Mouse (Mus musculus): ENCODE results near the gene Taf4.

Gene Taf4

DNA sequence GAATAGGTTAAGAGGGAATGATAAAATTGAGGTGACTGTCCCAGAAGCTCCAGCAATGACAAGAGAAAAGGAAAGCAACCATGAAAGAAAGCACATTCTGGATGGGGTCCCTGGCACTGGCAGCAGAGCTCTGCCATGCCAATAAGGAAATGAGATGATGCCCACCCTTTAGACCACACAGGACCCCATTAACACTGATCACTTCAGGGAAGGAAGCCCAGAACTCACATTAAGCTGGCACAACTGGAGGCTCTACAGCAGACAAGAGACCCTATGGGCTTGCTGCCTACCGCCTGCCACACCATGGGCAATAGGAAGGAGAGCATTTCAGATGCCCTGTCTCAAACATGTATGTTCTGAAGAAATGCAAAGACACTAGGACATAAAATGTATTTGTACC, 34.8 kb downstream of the Taf4 start:
- no peak for DNase-seq (ENCODE audit: low spot score in 2 of 2)

DNA sequence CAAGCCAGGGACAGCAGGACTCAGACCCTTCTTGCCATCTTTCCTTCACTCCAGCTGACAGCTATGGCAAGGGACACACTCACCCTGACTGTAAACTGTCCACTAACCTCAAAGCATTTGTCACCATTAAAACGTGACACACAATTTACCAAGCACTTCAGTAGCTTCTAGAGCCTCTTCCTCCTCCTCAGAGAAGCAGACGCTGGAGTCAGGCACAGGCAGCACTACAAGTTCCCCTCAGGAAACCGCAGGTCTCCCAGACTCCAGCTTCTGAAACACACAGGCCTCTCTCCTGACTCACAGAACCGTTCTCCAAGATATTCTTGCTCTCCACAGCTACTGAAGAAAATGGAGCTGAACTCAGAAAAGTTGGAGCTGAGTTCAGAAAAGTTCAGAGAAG, 39.4 kb downstream of the Taf4 start:
- no peak for DNase-seq (ENCODE audit: low spot score in 2 of 2)

GRCm38 (mm10) chr2:179934165-179934564, 42.3 kb downstream of the Taf4 start:
- no peak for DNase-seq (ENCODE audit: low spot score in 2 of 2)

DNA sequence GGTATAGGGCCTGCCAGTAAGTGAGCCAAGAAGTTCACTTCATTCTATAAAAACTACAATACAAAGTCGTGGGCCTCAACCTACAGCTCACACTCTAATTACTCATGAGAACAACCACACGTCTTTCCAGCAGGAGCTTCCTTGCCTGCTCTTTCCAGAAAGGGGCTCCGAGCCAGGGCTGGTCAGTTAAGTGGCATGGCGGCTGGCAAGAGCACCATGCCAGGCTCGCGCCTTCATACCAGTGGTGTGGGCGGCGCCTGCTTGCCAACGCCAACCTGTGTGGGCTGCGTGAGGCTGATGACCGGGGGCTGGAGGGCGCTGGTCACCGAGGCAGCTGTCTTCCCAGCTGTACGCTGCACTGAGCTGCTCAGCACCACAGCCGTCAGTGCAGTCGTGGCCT, 44.7 kb downstream of the Taf4 start:
- DNase-seq (ENCODE audit: low spot score in 2 of 2) = no peak

DNA sequence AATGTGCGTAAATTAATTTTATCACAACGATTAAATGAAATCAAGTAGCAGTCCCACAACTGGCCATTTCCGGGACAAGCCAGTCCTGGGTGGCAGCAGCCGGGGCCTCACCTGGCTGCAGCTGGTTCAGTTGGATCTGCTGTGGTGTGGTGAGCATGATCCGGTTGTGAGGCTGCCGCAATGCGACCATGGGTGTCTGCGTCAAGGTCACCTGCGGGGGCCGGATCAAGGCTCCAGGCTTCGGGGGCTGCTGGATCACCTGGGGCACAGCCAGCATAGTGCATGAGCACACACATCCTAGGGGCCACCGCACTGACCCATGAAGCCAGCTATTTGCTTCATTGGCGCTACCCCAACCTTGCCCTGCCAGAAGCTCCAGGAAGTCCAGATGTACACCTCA, 47.3 kb downstream of the Taf4 start:
- DNase-seq (ENCODE audit: low spot score in 2 of 2) = no peak

DNA sequence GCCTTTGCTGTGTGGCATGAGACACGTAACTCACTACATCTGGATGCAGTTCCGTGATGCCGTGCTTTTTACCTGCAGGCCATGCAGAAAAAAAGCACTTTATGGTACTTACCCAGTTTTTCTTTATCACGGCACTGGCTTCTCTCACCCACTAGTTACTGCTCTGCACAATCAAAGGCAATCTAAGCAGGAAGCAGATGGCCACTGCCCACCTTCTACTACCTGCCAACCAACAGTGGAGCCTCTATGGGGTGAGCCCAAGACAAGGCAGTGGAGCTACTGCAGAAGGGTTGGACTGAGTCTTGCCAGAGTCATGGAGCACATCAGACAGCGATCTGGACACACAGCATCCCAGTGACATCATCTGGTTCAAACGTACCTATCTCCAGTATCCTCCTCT, 52.4 kb downstream of the Taf4 start:
- DNase-seq (ENCODE audit: low spot score in 2 of 2) = no peak

DNA sequence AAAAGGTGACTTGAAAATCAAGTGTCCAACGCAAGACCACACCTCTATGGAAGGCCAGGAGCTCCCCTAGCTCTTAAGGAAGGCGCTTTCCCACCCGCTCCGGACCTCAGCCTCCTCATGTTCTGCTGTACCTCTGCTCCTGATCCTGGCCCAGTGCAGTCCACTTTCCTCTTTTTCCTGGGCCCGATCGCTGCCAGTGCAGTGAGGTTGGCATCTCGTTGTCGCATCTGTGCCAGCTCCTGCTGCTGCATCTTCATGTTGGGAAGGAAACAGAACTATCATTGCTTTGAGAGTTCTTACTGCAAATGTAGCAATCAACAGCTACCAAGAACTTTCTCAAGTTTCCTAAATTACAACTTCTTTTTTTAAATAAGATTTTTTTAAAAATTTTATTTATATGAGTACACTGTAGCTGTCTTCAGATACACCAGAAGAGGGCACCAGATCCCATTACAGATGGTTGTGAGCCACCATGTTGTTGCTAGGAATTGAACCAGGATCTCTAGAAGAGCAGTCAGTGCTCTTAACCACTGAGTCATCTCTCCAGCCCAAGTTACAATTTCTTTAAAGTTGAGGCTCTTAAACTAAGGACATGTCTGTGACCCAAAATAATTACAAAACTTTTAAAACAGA, 55.3 kb downstream of the Taf4 start:
- no peak for DNase-seq (ENCODE audit: low spot score in 2 of 2)

GRCm38 (mm10) chr2:179920042-179920441, 56.4 kb downstream of the Taf4 start:
- DNase-seq (ENCODE audit: low spot score in 2 of 2) = no peak

DNA sequence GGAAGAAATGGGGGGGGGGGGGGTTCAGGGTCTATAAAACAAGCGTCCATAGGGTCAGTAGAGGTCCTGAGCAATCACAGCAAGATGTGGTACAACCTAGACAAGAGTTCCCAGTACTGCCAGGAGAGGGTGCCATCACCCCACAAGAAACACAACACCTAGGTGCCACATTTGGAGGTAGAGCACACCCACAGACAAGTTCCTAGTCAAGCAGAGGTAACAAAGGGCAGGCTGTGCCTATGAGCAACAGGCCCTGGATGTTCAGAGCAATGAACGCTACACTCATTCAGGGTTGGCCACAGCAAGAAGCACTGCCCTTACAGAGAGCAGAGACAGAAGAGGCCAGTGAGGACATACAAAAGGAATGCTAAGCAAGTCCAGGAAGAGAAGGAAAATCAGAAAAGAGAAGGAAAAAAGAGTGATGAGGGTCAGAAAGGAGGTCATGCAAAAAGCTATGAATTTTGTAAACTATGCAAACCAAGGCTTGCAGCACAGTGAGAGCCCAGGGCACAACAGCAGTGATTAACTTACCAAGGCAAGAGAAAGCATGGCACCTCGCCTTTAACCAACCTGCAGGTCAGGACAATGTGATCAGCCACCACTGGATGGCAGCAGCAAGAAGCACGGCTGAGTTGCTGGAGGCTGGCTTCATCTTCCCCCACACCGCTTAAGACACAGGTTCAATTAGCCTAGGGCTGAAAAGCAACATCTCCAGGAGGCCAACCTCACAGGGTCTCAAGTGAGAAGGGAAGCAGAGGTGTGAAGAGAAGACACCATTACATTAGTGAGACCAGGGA, 59.4 kb downstream of the Taf4 start:
- peak; percentile 55 to 71 for DNase-seq (ENCODE audit: low spot score in 2 of 2)

GRCm38 (mm10) chr2:179914246-179914645, 62.2 kb downstream of the Taf4 start:
- no peak for DNase-seq (ENCODE audit: low spot score in 2 of 2)

DNA sequence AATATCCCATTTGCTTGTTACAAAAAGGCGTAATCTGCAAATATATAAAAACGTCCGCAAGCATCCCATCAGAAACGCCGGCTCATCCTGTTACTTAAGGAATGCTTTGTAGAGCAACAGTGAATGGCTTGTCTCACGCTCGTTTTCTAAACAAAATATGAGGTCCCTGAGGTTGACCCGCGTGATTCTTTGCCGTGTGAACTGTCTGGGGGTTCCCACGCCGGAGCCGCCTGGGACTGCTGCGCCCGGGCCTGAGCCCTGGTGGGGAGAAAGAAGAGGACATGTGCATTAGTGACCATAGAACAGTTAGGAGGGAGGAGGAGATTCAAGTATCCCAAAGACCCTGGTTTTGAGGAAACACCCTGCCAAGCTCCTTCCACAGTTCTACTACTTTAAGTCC, 63.1 kb downstream of the Taf4 start:
- no peak for DNase-seq (ENCODE audit: low spot score in 2 of 2)

DNA sequence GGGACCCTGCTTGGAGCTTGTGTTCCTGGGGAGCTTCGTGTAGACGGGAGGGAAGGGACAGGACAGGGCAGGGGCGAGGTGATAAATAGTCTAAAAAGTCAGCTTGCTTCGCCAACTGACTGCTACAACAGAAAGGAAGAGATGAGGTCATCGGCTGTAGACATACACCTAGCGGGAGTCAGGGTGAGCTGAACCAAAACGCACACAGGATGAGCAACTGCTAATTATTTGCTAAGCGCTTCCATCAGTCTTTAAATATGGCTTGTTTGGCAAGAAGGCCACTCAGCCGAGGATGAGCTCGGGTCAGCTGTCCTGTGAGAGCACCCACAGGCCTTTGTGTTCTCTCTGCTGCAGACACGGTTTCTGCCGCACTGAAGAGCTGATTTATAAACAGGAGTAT, 63.5 kb downstream of the Taf4 start:
- DNase-seq (ENCODE audit: low spot score in 2 of 2) = no peak

DNA sequence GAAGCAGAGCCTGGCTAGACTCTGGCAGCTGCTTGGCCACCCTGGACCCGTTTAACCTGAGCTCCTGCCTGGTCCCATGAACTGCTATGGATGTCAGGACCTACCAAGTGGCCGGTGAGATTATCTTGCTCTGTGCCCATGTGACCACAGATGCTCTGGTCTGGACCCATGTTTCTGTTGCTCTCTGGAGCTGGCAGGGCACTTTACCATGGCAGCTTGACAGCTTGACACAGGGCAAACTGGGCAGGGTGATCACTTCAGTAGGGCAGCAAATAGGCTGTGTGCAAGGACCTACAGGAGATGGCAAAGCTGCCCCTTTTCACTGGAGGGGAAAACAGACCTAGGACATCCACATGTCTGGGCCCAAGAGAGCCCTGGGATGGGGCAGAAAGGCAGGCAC, 79.5 kb downstream of the Taf4 start:
- DNase-seq (ENCODE audit: low spot score in 2 of 2) = no peak

GRCm38 (mm10) chr2:179891048-179891447, 85.4 kb downstream of the Taf4 start:
- no peak for DNase-seq (ENCODE audit: low spot score in 2 of 2)

- no peak for DNase-seq (ENCODE audit: low spot score in 2 of 2)
Measured at GRCm38 (mm10) chr2:179884561-179884960, 91.9 kb downstream of the Taf4 start.

DNA sequence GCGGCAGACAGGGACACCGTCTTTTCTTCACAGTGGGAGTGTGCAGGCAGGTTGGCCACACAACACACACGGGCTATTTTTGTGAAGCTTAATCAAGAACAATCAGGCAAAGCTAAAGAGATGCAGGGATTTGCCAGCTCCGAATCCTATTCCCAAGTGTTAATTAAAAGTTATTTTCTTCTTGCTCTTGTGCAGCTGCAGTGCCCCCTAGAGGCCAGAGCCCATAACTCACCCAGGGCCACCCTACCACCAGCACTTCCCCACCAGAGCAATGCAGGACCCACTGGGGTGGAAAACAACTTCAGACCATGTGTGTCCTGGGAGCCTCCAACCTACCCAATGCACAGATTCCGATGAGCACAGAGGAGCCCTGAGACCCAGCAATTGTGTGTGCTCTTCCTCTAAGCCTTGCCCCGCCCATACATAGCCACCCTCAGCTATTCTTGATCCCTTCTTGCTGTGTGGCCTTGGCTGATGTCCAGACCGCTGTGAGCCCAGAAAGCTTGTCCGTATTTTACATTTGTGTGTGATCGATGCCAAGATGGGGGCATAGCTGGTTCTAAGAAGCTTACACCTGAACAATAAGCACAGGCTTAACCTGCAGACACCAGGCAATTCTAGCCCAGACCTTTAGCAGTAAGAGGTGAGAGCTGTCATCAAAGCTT, 98.8 kb downstream of the Taf4 start:
- DNase-seq (ENCODE audit: low spot score in 2 of 2) = peak in 1 of 2 experiments; percentile 20

DNA sequence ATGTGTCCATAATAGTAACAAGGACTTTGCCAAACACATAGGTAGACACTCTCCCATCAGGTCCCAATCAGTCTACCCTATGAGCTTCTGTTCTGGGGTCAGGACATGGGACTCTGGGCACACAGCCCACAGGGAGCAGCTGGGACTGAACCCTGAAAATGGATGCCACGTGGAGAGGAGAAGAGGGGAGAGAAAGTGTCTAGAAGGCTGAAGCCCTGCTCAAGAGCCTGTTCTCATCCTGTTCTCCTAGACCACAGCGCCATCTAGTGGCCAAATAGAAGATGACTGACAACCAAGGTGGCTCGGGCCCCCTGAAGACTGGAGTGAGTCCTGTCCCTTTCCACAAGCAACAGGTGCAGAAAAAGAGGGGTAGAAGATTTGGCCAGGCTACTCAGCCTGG, 101.3 kb downstream of the Taf4 start:
- DNase-seq (ENCODE audit: low spot score in 2 of 2) = peak; percentile 35 to 44

DNA sequence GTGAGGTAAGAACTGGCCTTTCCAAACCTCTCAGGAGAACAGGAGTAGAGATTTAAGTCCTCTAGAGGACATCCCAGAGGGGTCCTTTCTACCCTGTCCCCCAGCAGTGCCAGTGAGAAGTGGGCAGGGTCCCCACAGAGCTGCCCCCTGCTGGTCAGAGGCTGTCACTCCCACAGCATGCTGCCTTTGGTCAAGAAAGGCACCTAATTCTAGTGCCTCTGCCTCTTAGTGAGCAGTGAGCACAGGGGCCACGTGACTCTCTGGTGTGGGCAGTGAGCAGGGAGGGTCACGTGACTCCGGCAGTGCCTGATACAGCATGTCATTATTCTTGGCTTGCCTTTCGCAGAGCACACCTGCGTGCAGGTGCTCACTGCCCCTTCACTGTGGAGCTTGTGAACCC, 103.1 kb downstream of the Taf4 start:
- no peak for DNase-seq (ENCODE audit: low spot score in 2 of 2)

DNA sequence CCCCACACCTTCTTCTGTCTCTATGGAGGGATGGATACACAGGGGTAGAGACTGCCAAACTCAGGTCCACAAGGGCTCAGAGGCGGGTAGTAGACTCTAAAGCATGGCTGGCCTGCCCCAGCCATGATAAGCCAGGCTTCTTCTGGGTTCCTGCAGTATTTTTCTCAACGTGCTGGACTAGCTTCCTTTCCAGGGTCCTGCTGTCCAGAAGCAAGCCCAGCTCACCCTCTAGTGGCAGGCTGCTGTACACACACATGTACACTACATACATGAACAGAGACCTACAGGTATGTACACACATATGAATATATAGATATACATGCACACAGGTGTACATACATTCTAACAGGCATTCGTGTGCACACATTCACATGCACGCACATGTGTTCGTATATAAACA, 103.7 kb downstream of the Taf4 start:
- no peak for DNase-seq (ENCODE audit: low spot score in 2 of 2)

DNA sequence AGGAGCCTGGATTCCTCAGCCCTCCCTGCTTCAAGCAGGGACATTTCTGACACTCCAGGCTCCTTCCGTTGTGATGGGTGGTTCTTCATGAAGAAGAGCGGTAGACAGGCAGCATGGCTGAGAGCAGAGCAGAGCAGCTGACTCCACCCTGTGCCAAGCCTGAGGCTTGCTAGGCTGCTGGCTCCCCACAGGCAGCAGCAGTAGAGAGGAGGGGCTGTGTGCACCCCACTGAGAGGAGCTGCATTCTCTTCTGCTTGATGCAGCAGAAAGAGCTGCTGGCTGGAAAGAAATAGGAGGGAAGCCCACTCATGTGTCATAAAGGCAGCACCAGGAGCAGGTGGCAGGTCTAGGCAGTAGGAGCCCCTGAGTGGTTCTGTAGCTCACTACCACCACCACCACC, 106.6 kb downstream of the Taf4 start:
- no peak for DNase-seq (ENCODE audit: low spot score in 2 of 2)

DNA sequence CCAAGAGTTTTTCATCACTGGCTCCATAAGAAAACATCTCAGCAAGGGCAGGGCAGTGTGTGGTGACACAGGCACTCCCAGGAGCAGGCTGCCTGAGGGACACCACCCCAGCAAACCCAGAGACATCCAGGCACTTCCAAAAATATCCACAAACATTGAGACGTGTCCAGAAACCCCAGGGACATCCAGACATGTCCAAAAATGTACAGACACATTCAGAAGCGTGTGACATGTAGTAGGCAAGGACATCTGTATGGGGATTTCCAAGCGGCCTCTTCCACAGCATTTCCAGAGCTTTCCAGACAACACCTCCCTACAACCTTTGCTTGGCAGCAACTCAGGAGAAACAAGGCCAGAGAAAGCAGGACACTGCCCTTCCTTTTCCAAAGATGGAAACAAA, 108.8 kb downstream of the Taf4 start:
- DNase-seq (ENCODE audit: low spot score in 2 of 2) = no peak

DNA sequence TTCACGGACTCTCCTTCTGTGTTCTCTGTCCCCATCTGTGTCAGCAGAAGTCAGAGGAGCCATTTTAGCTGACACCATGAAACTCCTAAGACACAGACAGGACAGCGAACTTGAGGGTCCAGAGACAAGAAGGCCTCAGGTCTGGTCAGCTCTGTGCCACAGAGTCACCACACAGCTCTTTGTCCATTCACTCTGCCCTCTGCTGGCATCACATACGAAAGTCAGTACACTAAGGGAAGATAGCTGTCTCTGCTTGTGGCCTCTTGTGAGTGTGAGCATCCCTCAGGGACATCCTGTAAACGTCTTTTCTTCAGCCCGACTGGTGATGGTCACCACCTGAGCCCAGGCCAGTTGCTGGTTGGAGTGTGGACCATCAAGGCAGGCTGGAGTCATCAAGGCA, 111.3 kb downstream of the Taf4 start:
- DNase-seq (ENCODE audit: low spot score in 2 of 2) = no peak

DNA sequence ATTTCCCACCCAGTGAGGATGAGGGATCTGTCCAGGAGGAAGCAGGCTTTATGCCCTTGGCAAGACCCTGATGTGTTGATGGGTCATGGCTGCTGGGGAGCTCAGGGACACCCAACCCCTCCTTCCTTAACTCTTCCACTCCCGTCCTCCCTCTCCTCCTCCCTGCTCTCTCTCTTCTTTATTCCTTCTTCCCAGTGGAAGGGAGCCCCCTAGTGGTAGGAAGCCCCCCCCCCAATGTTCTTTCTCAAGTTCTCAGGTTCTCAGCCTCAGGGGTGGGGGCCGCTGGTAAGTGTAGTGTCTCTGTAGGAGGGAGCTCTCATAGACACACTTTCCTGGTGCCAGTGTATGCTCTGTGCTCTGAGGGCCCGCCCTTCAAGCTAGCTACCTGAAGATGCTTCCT, 113.2 kb downstream of the Taf4 start:
- DNase-seq (ENCODE audit: low spot score in 2 of 2) = no peak
